Mouse (Mus musculus): ENCODE data around the gene Nsmce1.
"Not testable (repeated sequence)": the region's sequence is repeated elsewhere in the genome, so short reads cannot be mapped to it uniquely, and the experiment has no call there.

Gene Nsmce1

DNA sequence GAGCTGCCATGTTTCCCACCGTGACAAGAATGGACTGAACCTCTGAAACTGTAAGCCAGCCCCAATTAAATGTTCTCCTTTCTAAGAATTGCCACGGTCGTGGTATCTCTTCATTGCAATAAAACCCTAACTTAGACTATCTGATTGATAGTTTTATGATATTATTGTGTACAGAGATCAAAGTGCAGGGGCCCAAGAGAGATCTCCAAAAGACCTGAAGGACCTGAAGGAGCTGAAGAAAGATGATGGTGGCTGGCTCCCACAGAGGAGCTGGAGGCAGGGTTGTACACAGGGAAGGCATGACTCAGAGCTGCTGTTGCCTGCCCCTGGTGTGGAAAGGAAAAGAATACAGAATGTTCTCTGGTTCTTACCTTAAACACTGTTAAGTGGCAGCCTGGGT, 57.5 kb downstream of the Nsmce1 start:
- no peak for DNase-seq (ENCODE audit: low spot score)

GRCm38 (mm10) chr7:125430170-125430842, 61.1 kb downstream of the Nsmce1 start:
- DNase-seq (ENCODE audit: low spot score), result no peak

GRCm38 (mm10) chr7:125428816-125429500, 62.4 kb downstream of the Nsmce1 start:
- not testable (repeated sequence) for DNase-seq (ENCODE audit: low spot score)

- no peak for DNase-seq (ENCODE audit: low spot score)
Measured at GRCm38 (mm10) chr7:125428381-125428780, 63.0 kb downstream of the Nsmce1 start.

GRCm38 (mm10) chr7:125427492-125428090, 63.8 kb downstream of the Nsmce1 start:
- peak; percentile 54 for DNase-seq (ENCODE audit: low spot score)

DNA sequence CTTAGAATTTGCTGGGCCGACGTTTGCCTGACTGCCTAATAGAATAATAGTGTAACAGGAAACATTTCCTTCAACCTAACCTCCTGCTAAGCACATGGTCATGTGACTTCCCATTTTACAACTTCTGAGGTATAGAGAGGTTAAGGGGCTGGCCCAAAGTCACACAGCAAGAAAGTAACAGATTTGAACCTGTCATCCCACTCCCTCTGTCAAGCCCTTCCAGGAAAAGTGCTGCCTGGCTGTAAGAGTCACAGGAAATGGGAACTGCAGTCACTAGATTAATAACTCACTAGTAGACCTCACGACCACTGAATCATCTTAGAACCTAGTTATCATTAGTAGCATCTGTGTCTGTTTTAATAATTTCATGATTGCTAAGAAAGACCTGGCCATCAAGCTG, 68.3 kb downstream of the Nsmce1 start:
- DNase-seq (ENCODE audit: low spot score), result no peak

DNA sequence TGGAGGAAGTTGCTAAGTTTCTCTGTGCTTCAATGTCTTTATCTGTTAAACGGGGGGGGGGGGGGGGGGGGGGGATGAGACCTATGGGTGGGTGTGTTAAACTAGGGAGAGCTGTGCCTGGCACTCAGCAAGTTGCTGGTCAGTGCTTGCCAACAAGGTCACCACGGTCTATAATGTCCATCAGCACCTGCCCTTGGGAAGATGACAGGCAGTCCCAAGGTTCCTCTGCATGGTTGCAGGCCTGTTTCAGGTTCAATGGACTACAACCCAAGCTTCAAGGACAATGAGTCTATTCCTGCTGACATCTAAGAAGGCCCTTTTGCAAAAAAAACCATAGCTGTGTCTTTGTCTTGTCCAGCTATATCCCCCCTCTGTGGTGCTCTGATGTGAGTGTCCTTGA, 69.5 kb downstream of the Nsmce1 start:
- no peak for DNase-seq (ENCODE audit: low spot score)

DNA sequence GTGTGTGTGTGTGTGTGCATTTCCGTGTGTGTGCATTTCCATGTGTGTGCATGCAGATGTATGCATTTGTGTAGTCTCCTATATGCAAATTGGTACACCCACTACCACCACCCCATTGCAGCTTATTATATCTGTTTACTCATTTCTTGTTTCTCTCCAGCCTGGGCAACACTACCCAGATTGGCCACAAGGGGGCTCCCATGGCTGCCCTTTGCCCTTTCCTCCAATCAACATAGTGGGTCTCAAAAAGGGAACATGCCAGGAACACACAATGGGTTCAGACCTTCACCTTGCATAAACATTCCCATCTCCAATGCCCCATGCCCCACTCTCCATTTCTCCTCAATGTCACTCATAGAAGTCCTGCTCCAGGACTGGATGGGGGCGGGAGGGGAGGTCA, 71.2 kb downstream of the Nsmce1 start:
- DNase-seq (ENCODE audit: low spot score), result peak; percentile 28

GRCm38 (mm10) chr7:125418413-125418812, 73.0 kb downstream of the Nsmce1 start:
- DNase-seq (ENCODE audit: low spot score), result no peak
